Mouse (Mus musculus): ENCODE measurements at regions not wholly inside any gene's neighbourhood (a gene's known extent, or its start where the extent isn't known, plus 50 kb on each side); places are given as distances from the start of the nearest gene placed in this dataset.

- DNase-seq: no peak
Measured at GRCm38 (mm10) chr1:108797053-108797801, 1185.0 kb upstream of the Cdh7 start.

DNA sequence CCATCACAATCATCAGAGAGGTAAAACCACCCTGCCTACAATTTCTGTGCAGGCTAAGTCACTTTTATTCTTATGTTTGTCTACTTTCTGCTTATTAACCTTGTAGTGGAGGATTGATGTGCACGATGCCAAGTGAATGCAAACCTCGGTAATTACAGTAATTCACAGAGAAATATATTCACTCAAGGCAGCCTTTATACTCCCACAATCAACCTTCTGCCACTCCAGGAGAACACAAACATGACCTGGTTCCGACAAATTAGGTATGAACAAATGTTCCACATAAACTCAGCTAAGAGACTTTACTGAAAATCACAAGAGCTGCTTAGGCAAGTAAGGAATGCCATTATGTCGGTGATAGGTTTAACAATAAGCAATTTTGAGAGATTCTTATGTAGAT lies 1182.1 kb upstream of the Cdh7 start:
- DNase-seq: no peak

GRCm38 (mm10) chr1:108827238-108827637 lies 1155.0 kb upstream of the Cdh7 start:
- peak in 1 of 2 experiments; percentile 0 for DNase-seq

Measured in layer of hippocampus, postnatal 36 days (tissue).